Mouse (Mus musculus) heart, adult 8-10 months (tissue): ENCODE measurements at regions not wholly inside any gene's neighbourhood (a gene's known extent, or its start where the extent isn't known, plus 50 kb on each side); places are given as distances from the start of the nearest gene placed in this dataset.

ENCODE experiments used
- DNase-seq: peaks from one replicate; pipeline ENCODE4 v3.0.0; 2022; ENCODE audit warnings: low spot score

- DNase-seq = no peak
These were observed 216.8 kb upstream of the Aco1 start for GRCm38 (mm10) chr4:39926021-39926591.

- DNase-seq = no peak
These were observed 216.3 kb upstream of the Aco1 start for GRCm38 (mm10) chr4:39926594-39926993.

- no peak for DNase-seq
These were observed 214.4 kb upstream of the Aco1 start for GRCm38 (mm10) chr4:39928491-39928890.

- no peak for DNase-seq
These were observed 208.7 kb upstream of the Aco1 start for GRCm38 (mm10) chr4:39934025-39934708.

DNA sequence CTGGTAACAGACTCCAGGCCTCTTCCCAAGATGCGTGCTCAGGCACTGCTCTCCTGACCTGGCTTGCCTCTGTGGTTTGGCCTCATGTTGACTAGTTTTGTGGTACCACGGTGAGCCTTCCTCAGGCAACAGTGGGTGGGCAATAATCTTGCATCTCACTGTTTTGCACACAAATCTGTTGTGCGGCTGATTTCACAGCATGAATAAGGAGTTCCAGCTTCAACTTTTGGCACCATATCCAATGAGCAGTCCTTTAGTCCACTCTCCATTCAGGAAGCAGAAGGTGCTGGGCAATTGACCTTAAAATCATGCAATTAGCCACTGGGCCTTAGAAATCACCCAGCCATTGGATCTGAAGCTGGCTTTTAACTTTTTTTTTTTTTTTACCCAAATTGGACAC lies 184.2 kb upstream of the Aco1 start:
- no peak for DNase-seq

GRCm38 (mm10) chr4:39967938-39968337 lies 174.9 kb upstream of the Aco1 start:
- no peak for DNase-seq

DNA sequence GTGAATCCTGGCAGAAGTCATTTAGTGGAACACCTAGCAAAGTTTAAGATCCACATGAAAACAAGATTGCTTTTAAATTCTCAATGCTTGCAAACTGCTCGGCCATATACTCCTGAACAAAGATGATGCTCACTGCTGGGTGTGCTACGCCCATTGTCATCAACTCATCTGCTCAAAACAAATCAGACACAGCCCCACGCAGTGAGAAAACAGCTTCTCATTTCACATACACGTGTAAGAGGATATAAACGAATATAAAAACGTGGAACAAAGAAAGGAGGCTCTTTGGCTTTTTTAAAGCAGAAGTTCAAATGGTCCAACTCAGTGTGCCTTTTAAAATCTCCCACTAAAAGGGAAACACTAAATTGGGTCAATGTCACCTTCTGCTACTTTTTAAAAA lies 151.5 kb upstream of the Aco1 start:
- DNase-seq = no peak

GRCm38 (mm10) chr4:39991851-39992250 lies 151.0 kb upstream of the Aco1 start:
- DNase-seq = no peak

DNA sequence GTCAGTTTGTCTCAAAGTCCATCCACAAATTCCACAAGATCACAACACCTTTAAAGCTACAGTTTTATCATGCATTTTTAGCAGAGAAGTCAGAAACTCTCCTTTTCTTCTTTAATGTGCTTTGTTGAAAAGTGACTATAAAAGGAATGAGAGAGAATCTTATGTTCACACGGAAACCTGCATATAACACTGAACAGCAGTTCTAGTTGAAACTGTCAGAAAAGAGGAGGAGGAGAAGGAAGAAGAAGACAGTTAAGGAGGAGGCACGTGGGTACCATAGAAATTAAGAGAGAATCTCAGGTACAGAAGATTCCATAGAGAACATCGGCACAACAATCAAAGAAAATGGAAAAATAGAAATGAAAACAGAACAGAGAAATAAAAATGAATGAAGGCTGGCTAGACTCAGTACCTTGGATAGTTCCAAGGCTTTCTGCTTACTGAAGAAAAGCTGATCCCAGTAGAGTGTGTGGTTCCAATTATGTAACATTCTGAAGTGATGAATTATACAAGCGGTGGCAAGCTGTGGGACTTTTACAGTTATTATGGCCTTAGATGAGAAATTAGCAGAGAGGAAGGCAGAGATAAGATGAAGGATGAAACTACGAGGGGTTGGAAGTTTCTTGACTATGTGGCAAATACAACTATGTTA lies 144.0 kb upstream of the Aco1 start:
- DNase-seq = no peak

- DNase-seq = peak; percentile 42
These were observed 128.2 kb upstream of the Aco1 start for GRCm38 (mm10) chr4:40014666-40015065.

DNA sequence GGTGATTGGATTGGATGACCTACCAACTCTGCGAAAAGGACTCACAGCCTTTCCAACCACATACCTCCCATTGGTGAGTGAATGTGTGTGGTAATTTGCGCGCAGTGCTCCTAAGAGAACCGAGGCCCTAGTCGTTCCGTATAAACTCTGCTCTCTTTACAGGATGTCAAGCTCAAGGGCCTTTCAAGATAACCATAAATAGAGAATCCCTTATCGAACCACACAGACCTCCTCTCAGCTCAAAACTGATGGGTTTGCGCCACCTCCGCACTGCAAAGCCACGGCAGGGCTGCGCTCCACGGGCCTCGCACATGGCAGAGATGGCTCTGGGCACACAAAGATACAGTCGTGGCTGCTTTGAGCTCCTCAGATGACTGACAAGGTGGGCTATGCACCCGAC lies 126.0 kb upstream of the Aco1 start:
- DNase-seq = no peak

GRCm38 (mm10) chr4:40018208-40018607 lies 124.7 kb upstream of the Aco1 start:
- no peak for DNase-seq

DNA sequence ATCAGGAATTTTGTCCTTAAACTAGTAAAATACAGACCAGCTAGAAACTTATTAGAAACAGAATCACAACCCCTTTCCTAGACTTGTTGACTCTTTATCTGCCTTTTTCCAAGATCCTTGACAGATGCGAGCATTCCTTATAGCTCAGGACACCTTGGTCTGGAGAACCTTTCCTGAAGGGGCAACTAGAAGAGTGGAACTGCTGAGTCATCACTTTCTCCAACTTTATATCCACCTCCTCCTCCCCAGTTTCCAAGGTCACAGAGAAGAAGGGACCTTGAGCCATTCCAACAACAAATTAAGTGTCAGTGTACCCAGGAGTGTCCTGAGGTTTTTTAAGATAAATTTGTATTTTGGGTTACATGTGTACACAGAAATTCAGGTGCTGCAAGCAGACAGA lies 111.5 kb upstream of the Aco1 start:
- no peak for DNase-seq

GRCm38 (mm10) chr4:40047846-40048245 lies 95.0 kb upstream of the Aco1 start:
- no peak for DNase-seq

DNA sequence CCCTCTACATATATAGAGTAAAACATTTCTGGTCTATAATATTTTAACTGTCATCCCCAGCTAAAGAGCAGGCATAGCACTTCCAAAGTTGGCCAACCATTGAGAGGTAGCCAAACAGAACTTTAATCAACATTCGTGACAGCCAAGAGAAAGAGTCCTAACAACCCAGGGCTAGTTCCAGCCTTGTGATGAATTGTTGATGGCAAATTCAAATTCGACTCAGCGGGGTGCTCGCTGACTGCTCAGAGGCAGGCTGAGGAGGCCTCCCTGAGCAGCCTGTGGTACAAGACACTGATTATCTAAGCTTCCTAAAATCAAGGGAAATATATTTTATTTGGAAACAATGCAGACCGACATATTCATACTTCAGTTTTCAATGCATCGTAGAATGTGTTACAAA lies 93.8 kb upstream of the Aco1 start:
- DNase-seq = no peak

DNA sequence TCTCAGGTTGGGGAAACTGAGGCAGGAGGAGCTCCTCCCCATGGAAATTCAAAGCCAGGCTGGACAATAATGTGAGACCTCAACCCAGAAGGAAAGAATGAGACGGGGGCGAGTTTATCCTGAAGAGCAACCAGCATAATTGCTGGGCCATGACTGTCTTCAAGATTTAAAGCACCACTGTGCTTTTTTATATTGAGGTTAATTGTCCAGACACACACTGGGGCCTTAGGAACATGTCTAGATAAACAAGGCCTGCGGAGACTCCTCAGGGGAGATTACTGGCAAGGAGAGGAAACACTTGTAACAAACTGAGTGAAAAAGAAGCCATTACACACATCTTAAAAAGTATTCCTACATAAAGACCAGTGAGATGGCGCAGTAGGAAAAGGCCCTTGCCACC lies 91.0 kb upstream of the Aco1 start:
- no peak for DNase-seq

DNA sequence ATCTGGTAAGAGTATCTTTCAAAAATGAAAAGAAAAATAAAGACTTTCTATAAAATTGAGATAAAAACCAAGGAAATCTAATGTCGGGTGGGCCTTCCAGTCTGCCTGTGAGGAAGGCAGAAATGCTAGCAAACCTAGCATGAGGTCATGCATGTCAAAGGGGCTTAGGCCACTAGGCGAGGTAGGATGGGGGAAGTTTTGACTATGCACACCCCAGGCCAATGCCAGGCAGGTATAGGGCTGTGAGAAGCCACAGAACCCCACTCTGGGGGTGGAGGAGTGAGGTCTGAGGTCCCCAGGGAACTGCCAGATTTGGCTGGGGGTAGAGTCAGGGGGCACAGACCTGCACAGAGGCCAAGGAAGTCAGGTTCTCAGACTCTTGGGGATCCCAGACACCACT lies 89.5 kb upstream of the Aco1 start:
- DNase-seq = no peak

- DNase-seq = peak; percentile 5
These were observed 79.0 kb upstream of the Aco1 start for GRCm38 (mm10) chr4:40063751-40064456.

- no peak for DNase-seq
These were observed 78.4 kb upstream of the Aco1 start for GRCm38 (mm10) chr4:40064457-40064836.

- DNase-seq = no peak
These were observed 71.8 kb upstream of the Aco1 start for GRCm38 (mm10) chr4:40070959-40071634.

DNA sequence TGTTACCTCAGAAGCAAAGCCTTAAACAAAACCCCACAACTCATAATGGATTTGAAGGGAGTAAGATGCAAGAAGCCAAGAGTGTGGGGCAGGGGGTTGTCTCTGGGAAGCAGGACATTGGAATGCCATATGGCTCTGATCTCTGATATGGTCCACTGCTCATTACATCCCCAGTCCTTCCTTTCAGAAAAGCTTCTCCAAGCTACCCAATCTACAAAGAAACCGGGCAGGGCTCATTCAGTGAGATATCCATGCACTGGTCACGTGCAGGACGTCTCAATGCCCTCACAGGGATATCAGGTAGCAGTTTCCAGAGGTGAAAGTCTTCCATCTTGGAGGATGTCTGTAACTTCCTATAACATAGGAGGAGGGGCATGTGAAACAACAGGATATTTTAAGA lies 61.8 kb upstream of the Aco1 start:
- no peak for DNase-seq

DNA sequence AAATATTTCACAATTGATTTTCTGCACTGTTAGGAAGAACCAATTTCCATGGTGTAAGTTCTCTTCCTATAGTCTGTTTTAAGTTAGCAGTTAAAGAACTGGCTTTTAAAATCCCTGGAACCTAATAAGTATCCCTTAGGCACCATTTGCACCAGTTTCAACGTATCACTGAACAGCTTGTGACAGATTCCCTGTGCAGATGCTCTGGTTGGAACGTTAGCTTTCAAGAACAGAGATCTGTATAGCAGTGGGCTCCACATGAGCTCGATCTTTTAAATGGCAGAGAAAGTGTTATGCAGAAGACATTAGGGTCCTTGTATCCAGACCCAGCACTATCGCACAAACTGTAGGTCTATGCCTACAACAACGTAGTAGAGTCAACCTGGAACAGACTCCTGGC lies 52.6 kb upstream of the Aco1 start:
- DNase-seq = no peak
